In genomic region chr16:58884416-58884815, GRCm38 (mm10) we compare ENCODE assay signal across 31 mouse cellular contexts. TPM values are rescaled to one million over a fixed set of nuclear protein-coding genes. Genes with fewer than 3 reads are reported as not detected.
"Had no signal": no experiment of that assay in that cellular context is flagged by ENCODE, and none has a peak within 500 bp of the region (broad histone marks: within the 10 kb centered on the region; RNA-seq: fewer than 3 reads in every experiment).

No protein-coding gene starts in this region.

- ATAC-seq: intestine, postnatal 0 days; liver, embryonic 12.5 days; midbrain, embryonic 15.5 days had no signal

- H3K9me3 ChIP-seq: limb, embryonic 10.5 days; limb, embryonic 13.5 days; liver, embryonic 15.5 days; lung, embryonic 15.5 days; midbrain, embryonic 10.5 days; midbrain, embryonic 15.5 days; neural tube, embryonic 13.5 days had no signal

- H3K4me1 ChIP-seq: limb, embryonic 10.5 days; limb, embryonic 13.5 days; liver, embryonic 12.5 days; liver, embryonic 15.5 days; lung, embryonic 15.5 days; megakaryocyte, embryonic 14.5 days; midbrain, embryonic 10.5 days; midbrain, embryonic 15.5 days; neural tube, embryonic 13.5 days had no signal

- H3K27ac ChIP-seq: kidney, postnatal 0 days; layer of hippocampus, adult 2 months; limb, embryonic 10.5 days; limb, embryonic 13.5 days; liver, embryonic 12.5 days; liver, embryonic 15.5 days; lung, embryonic 15.5 days; midbrain, embryonic 10.5 days; midbrain, embryonic 15.5 days; neural tube, embryonic 13.5 days had no signal

- H3K9ac ChIP-seq: limb, embryonic 13.5 days; liver, embryonic 12.5 days; liver, embryonic 15.5 days; lung, embryonic 15.5 days; midbrain, embryonic 15.5 days; neural tube, embryonic 13.5 days had no signal

- H3K27me3 ChIP-seq: limb, embryonic 13.5 days; liver, embryonic 12.5 days; liver, embryonic 15.5 days; lung, embryonic 15.5 days; megakaryocyte, embryonic 14.5 days; midbrain, embryonic 15.5 days; neural tube, embryonic 13.5 days had no signal

- H3K36me3 ChIP-seq: limb, embryonic 10.5 days; limb, embryonic 13.5 days; liver, embryonic 12.5 days; liver, embryonic 15.5 days; lung, embryonic 15.5 days; midbrain, embryonic 10.5 days; midbrain, embryonic 15.5 days; neural tube, embryonic 13.5 days had no signal

- DNase-seq: kidney, adult 2 months; kidney, postnatal 25 days; liver; lung, adult 18-20 months; lung, postnatal 10 days; lung, postnatal 36 days; retina, postnatal 1 day; thymus, adult 2 months; thymus, postnatal 14 days; thymus, postnatal 4 days had no signal

- H3K4me3 ChIP-seq: layer of hippocampus, adult 2 months; limb, embryonic 10.5 days; limb, embryonic 13.5 days; liver, embryonic 12.5 days; liver, embryonic 15.5 days; lung, embryonic 15.5 days; megakaryocyte, embryonic 14.5 days; midbrain, embryonic 10.5 days; midbrain, embryonic 15.5 days; neural tube, embryonic 13.5 days had no signal

- H3K4me2 ChIP-seq: limb, embryonic 13.5 days; liver, embryonic 12.5 days; liver, embryonic 15.5 days; lung, embryonic 15.5 days; midbrain, embryonic 15.5 days; neural tube, embryonic 13.5 days had no signal

RNA-seq across cellular contexts. Expression of gene Olfr178, which starts 7.4 kb away (rescaled TPM):
- total RNA-seq: layer of hippocampus, adult 2 months; layer of hippocampus, postnatal 14 days; left cerebral cortex, adult 18-20 months; left cerebral cortex, postnatal 10 days; neutrophil, adult 5-6 weeks had no signal
- polyA plus RNA-seq: intestine, postnatal 0 days; kidney, adult 2 months; kidney, embryonic 14.5 days; kidney, postnatal 0 days; large intestine, adult 2 months; limb, embryonic 10.5 days; limb, embryonic 13.5 days; liver, embryonic 12.5 days; liver, embryonic 15.5 days; lung, embryonic 15.5 days; midbrain, embryonic 10.5 days; midbrain, embryonic 15.5 days; neural tube, embryonic 13.5 days; small intestine, adult 2 months; spleen, adult 2 months; stomach, embryonic 16.5 days; thymus, adult 2 months had no signal

RNA-seq across cellular contexts. Expression of gene Olfr177, which starts 9.8 kb away (rescaled TPM):
- total RNA-seq: layer of hippocampus, adult 2 months; layer of hippocampus, postnatal 14 days; left cerebral cortex, adult 18-20 months; left cerebral cortex, postnatal 10 days; neutrophil, adult 5-6 weeks had no signal
- polyA plus RNA-seq: intestine, postnatal 0 days; kidney, adult 2 months; kidney, embryonic 14.5 days; kidney, postnatal 0 days; large intestine, adult 2 months; limb, embryonic 10.5 days; limb, embryonic 13.5 days; liver, embryonic 12.5 days; liver, embryonic 15.5 days; lung, embryonic 15.5 days; midbrain, embryonic 10.5 days; midbrain, embryonic 15.5 days; neural tube, embryonic 13.5 days; small intestine, adult 2 months; spleen, adult 2 months; stomach, embryonic 16.5 days; thymus, adult 2 months had no signal

RNA-seq across cellular contexts. Expression of gene Olfr181, which starts 44.1 kb away (rescaled TPM):
- total RNA-seq: layer of hippocampus, adult 2 months; layer of hippocampus, postnatal 14 days; left cerebral cortex, adult 18-20 months; left cerebral cortex, postnatal 10 days; neutrophil, adult 5-6 weeks had no signal
- polyA plus RNA-seq: intestine, postnatal 0 days; kidney, adult 2 months; kidney, embryonic 14.5 days; kidney, postnatal 0 days; large intestine, adult 2 months; limb, embryonic 10.5 days; limb, embryonic 13.5 days; liver, embryonic 12.5 days; liver, embryonic 15.5 days; lung, embryonic 15.5 days; midbrain, embryonic 10.5 days; midbrain, embryonic 15.5 days; neural tube, embryonic 13.5 days; small intestine, adult 2 months; spleen, adult 2 months; stomach, embryonic 16.5 days; thymus, adult 2 months had no signal

RNA-seq across cellular contexts. Expression of gene Olfr180, which starts 44.8 kb away (rescaled TPM):
- total RNA-seq: layer of hippocampus, adult 2 months; layer of hippocampus, postnatal 14 days; left cerebral cortex, adult 18-20 months; left cerebral cortex, postnatal 10 days; neutrophil, adult 5-6 weeks had no signal
- polyA plus RNA-seq: intestine, postnatal 0 days; kidney, adult 2 months; kidney, embryonic 14.5 days; kidney, postnatal 0 days; large intestine, adult 2 months; limb, embryonic 10.5 days; limb, embryonic 13.5 days; liver, embryonic 12.5 days; liver, embryonic 15.5 days; lung, embryonic 15.5 days; midbrain, embryonic 10.5 days; midbrain, embryonic 15.5 days; neural tube, embryonic 13.5 days; small intestine, adult 2 months; spleen, adult 2 months; stomach, embryonic 16.5 days; thymus, adult 2 months had no signal

RNA-seq across cellular contexts. Expression of gene Olfr175-ps1, which starts 57.8 kb away (rescaled TPM):
- total RNA-seq: layer of hippocampus, adult 2 months; layer of hippocampus, postnatal 14 days; left cerebral cortex, adult 18-20 months; left cerebral cortex, postnatal 10 days; neutrophil, adult 5-6 weeks had no signal
- polyA plus RNA-seq: intestine, postnatal 0 days; kidney, adult 2 months; kidney, embryonic 14.5 days; kidney, postnatal 0 days; large intestine, adult 2 months; limb, embryonic 10.5 days; limb, embryonic 13.5 days; liver, embryonic 12.5 days; liver, embryonic 15.5 days; lung, embryonic 15.5 days; midbrain, embryonic 10.5 days; midbrain, embryonic 15.5 days; neural tube, embryonic 13.5 days; small intestine, adult 2 months; spleen, adult 2 months; stomach, embryonic 16.5 days had no signal
